Mouse (Mus musculus) neural tube, embryonic 12.5 days (tissue): Measurements from ENCODE around the gene Ccdc148. TPM values are rescaled to one million over a fixed set of nuclear protein-coding genes. Genes with fewer than 3 reads are reported as not detected.

Source experiments
- ATAC-seq: fragments of 200-750 bp; cut with Nextera tagmentation; 2 replicates; pipeline ENCODE4 v1.8.0; 2017; ENCODE audit warnings: low read depth, mild to moderate bottlenecking, moderate TSS enrichment, moderate library complexity; ENCODE audit not compliant: low FRiP score
- H3K27ac ChIP-seq: fragments of 300-500 bp; sonication (generic); 2 replicates; pipeline ENCODE4 v1.5.1; 2016
- H3K27me3 ChIP-seq: fragments of 300-500 bp; sonication (generic); replicated peaks from 2 replicates; pipeline ENCODE4 v1.6.1; 2016; ENCODE audit warnings: mild to moderate bottlenecking
- H3K36me3 ChIP-seq: fragments of 300-500 bp; sonication (generic); 2 replicates; pipeline ENCODE4 v1.6.1; 2016; ENCODE audit warnings: mild to moderate bottlenecking
- H3K4me1 ChIP-seq: fragments of 300-500 bp; sonication (generic); 2 replicates; pipeline ENCODE4 v1.6.1; 2016
- H3K4me2 ChIP-seq: fragments of 300-500 bp; sonication (generic); replicated peaks from 2 replicates; pipeline ENCODE4 v1.6.1; 2016; ENCODE audit warnings: mild to moderate bottlenecking
- H3K4me3 ChIP-seq: fragments of 300-500 bp; sonication (generic); 2 replicates; pipeline ENCODE4 v1.5.1; 2016
- H3K9ac ChIP-seq: fragments of 300-500 bp; sonication (generic); 2 replicates; pipeline ENCODE4 v1.6.1; 2016; ENCODE audit warnings: mild to moderate bottlenecking
- H3K9me3 ChIP-seq: fragments of 300-500 bp; sonication (generic); 2 replicates; pipeline ENCODE4 v1.6.1; 2016; ENCODE audit warnings: mild to moderate bottlenecking
- WGBS: fragments of 180-500 bp; shearing (Covaris S2); methylation state at CpG from one replicate; pipeline ENCODE4 v1.1.7; 2016; 5-methylcytosine and 5-hydroxymethylcytosine counted together
- polyA plus RNA-seq: library from polyadenylated mRNA; unstranded; fragments of >200 nt; fragmentation: Nextera tagmentation; extraction: Ambion mirVana; gene quantifications from 2 replicates; pipeline ENCODE4 v1.2.1, GENCODE M21; 2016

Ccdc148 gene
- polyA plus RNA-seq, 1 experiment from 2014 or later: 1.4 TPM

DNA sequence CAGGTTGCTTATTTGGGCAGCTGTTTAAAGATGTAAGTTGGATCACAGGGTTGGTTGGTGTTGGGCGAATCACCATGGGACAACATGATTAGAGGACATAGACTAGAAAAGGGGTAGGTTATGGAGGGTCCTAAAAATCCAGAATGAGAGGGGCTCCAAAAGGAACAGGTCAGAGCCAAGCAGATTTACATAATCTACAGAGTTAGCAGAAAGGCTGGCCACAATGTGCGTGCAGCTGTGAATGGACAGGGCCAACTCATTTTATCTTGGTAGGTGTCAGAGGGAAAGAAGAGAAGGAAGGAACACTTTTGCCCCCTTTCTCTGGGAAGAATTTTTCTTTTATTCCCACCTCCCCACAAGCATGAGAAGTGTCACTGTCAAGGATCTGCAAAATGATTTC is 204.1 kb downstream of the Ccdc148 start:
- Histone ChIP-seq H3K27ac (no peak overlapping the region), H3K36me3 (no peaks in the 10 kb centered on the region), H3K4me1 (no peaks in the 10 kb centered on the region), H3K4me2 (no peak overlapping the region), H3K9me3 (no peaks in the 10 kb centered on the region), H3K27me3 (no peaks in the 10 kb centered on the region), H3K4me3 (no peak overlapping the region), H3K9ac (no peak overlapping the region)
- ATAC-seq: no peak
- WGBS: 65% methylated on average over 2 of the region's 2 CpGs

DNA sequence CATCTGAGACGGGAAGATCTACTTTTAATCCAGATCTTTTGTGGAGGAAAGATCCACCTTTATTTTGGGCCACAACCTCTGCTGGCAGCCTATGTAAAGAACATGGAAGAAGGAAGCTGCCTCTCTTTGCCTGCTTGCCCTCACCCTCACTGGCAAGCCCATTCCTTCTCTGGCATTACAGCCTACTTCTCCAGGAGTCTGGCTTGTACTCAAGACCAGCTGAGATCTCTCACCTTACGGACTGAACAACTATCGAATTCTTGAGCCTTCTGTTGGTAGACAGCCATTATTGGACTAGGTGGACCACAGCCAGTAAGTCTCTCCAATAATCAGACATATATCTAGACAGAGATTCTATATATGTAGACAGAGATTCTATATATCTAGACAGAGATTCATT is 208.4 kb downstream of the Ccdc148 start:
- no peaks in the 10 kb centered on the region for H3K9me3 ChIP-seq
- no peak for ATAC-seq
- H3K27me3 ChIP-seq: no peaks in the 10 kb centered on the region
- WGBS: 87% methylated on average over 3 of the region's 3 CpGs
- H3K36me3 ChIP-seq: no peaks in the 10 kb centered on the region
- no peak overlapping the region for H3K4me2 ChIP-seq
- H3K4me3 ChIP-seq: no peak overlapping the region
- no peak overlapping the region for H3K27ac ChIP-seq
- no peak overlapping the region for H3K9ac ChIP-seq
- no peaks in the 10 kb centered on the region for H3K4me1 ChIP-seq

DNA sequence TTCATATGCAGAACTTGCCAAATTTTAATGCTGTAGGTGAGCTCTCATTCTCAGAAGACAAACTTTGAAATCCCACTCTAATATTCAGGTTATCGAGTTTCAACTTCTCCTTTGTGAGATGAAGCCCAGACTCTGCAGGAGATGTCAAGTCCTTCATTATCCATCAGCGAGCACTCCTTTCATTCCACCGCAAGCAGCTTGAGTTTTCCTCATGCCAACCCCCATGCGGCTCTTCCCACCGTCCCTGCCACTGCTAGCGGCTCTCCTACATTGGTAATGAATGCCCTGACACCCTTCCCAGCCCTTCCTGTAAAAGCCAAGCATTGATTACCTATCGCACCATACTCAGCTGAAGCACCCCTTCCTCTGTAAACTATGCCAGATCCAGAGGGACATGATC is 211.7 kb downstream of the Ccdc148 start:
- ATAC-seq: no peak
- no peak overlapping the region for H3K27ac ChIP-seq
- H3K27me3 ChIP-seq: no peaks in the 10 kb centered on the region
- no peak overlapping the region for H3K4me2 ChIP-seq
- WGBS: 79% methylated on average over 7 of the region's 7 CpGs
- no peak overlapping the region for H3K4me3 ChIP-seq
- no peak overlapping the region for H3K9ac ChIP-seq
- no peaks in the 10 kb centered on the region for H3K9me3 ChIP-seq
- no peaks in the 10 kb centered on the region for H3K4me1 ChIP-seq
- H3K36me3 ChIP-seq: no peaks in the 10 kb centered on the region

DNA sequence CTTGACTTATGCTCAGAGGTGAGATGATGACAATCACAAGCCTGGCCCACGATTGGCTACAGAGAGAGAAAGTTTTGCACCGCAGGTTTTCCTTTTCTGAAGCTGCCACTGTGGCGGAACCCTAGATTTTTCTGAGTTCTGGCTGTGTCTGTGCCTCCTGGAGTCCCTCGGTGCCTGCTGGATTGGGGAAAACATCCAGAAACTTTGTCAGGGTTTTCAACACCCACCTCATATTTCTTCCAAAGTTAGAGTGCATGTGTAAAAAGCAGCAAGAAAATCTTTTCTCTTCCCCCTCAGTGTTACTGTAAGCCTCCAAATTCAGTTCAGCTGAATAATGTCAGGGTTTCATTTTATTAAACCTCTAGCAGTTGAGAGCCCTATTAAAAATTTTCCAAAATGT is 219.1 kb downstream of the Ccdc148 start:
- no peak overlapping the region for H3K4me3 ChIP-seq
- H3K9ac ChIP-seq: no peak overlapping the region
- no peaks in the 10 kb centered on the region for H3K36me3 ChIP-seq
- 89% methylated on average over 4 of the region's 4 CpGs for WGBS
- H3K27ac ChIP-seq: no peak overlapping the region
- H3K9me3 ChIP-seq: no peaks in the 10 kb centered on the region
- H3K4me2 ChIP-seq: no peak overlapping the region
- H3K27me3 ChIP-seq: no peaks in the 10 kb centered on the region
- H3K4me1 ChIP-seq: no peaks in the 10 kb centered on the region
- no peak for ATAC-seq

GRCm38 (mm10) chr2:58925551-58925950 is 234.9 kb downstream of the Ccdc148 start:
- no peaks in the 10 kb centered on the region for H3K36me3 ChIP-seq
- H3K27ac ChIP-seq: no peak overlapping the region
- ATAC-seq: no peak
- H3K4me1 ChIP-seq: no peaks in the 10 kb centered on the region
- no peak overlapping the region for H3K4me2 ChIP-seq
- WGBS: 92% methylated on average over 2 of the region's 2 CpGs
- H3K27me3 ChIP-seq: no peaks in the 10 kb centered on the region
- H3K9ac ChIP-seq: no peak overlapping the region
- H3K4me3 ChIP-seq: no peak overlapping the region
- H3K9me3 ChIP-seq: no peaks in the 10 kb centered on the region

DNA sequence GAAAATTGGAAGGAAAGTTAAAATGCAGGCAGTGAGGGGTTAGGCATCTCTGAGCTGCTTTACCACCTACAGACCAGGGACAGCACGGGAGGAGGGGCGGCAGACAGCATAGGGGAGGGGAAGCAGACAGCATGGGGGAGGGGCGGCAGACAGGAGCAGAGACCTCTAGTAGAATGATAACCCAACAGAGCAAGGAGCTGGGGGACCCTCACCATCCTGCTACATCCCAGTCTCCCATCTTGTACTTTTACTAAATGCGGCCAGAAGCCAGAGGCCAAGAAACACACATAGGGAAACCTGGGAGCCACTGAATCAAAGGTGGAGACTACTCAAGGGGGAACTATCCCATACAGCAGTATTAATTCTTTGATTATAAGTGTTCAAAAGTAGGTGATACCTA is 242.1 kb downstream of the Ccdc148 start:
- no peaks in the 10 kb centered on the region for H3K27me3 ChIP-seq
- no peak overlapping the region for H3K27ac ChIP-seq
- H3K4me3 ChIP-seq: no peak overlapping the region
- no peaks in the 10 kb centered on the region for H3K36me3 ChIP-seq
- no peak overlapping the region for H3K9ac ChIP-seq
- WGBS: 54% methylated on average over 4 of the region's 4 CpGs
- ATAC-seq: no peak
- no peaks in the 10 kb centered on the region for H3K4me1 ChIP-seq
- no peak overlapping the region for H3K4me2 ChIP-seq
- H3K9me3 ChIP-seq: no peaks in the 10 kb centered on the region

GRCm38 (mm10) chr2:58912339-58912738 is 248.1 kb downstream of the Ccdc148 start:
- 97% methylated on average over 8 of the region's 9 CpGs for WGBS
- Histone ChIP-seq H3K4me2 (no peak overlapping the region), H3K27me3 (no peaks in the 10 kb centered on the region), H3K9ac (no peak overlapping the region), H3K4me3 (no peak overlapping the region), H3K4me1 (no peaks in the 10 kb centered on the region), H3K36me3 (no peaks in the 10 kb centered on the region), H3K9me3 (no peaks in the 10 kb centered on the region), H3K27ac (no peak overlapping the region)
- ATAC-seq: no peak

GRCm38 (mm10) chr2:58906814-58907516 is 253.5 kb downstream of the Ccdc148 start:
- Histone ChIP-seq H3K9ac (no peak overlapping the region), H3K27ac (no peak overlapping the region), H3K9me3 (no peaks in the 10 kb centered on the region), H3K4me1 (no peaks in the 10 kb centered on the region), H3K4me3 (no peak overlapping the region), H3K4me2 (0 out of 2 replicates have a peak overlapping the region, but pooled peaks have one; percentile 3), H3K36me3 (no peaks in the 10 kb centered on the region), H3K27me3 (no peaks in the 10 kb centered on the region)
- ATAC-seq: no peak
- WGBS: 42% methylated on average over 14 of the region's 14 CpGs

DNA sequence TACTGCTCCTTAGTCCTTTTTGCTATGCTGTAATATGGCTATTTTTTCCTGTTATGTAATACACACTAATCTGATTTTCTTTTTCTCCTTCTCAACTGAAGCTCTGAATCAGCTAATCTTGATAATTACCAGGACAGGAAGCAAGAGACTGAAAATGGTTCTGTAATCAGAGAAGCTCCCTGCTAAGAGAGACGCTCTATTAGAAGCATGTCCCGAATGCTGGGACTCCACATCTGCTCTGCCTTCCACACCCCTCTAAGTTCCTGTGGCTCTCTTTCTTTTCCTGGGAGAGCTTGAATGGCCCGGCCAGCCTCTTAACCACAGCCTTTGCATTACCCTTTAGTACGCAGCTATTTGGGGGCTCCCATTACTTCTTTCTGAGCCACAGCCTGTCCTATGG is 255.4 kb downstream of the Ccdc148 start:
- H3K9ac ChIP-seq: no peak overlapping the region
- no peaks in the 10 kb centered on the region for H3K4me1 ChIP-seq
- H3K4me2 ChIP-seq: no peak overlapping the region
- H3K36me3 ChIP-seq: no peaks in the 10 kb centered on the region
- no peaks in the 10 kb centered on the region for H3K27me3 ChIP-seq
- no peak overlapping the region for H3K4me3 ChIP-seq
- H3K9me3 ChIP-seq: no peaks in the 10 kb centered on the region
- no peak overlapping the region for H3K27ac ChIP-seq
- ATAC-seq: no peak
- WGBS: 63% methylated on average over 4 of the region's 4 CpGs

GRCm38 (mm10) chr2:58879876-58880275 is 280.6 kb downstream of the Ccdc148 start:
- H3K27ac ChIP-seq: no peak overlapping the region
- no peaks in the 10 kb centered on the region for H3K27me3 ChIP-seq
- ATAC-seq: no peak
- no peak overlapping the region for H3K9ac ChIP-seq
- no peak overlapping the region for H3K4me2 ChIP-seq
- WGBS: 48% methylated on average over 3 of the region's 3 CpGs
- no peaks in the 10 kb centered on the region for H3K4me1 ChIP-seq
- no peaks in the 10 kb centered on the region for H3K9me3 ChIP-seq
- H3K36me3 ChIP-seq: no peaks in the 10 kb centered on the region
- no peak overlapping the region for H3K4me3 ChIP-seq

- no peaks in the 10 kb centered on the region for H3K36me3 ChIP-seq
- no peak within 1 kb of the TSS for H3K9ac ChIP-seq
- H3K27me3 ChIP-seq: no peaks in the 10 kb centered on the region
- H3K27ac ChIP-seq: no peak within 1 kb of the TSS
- H3K4me2 ChIP-seq: no peak within 1 kb of the TSS
- no peak within 1 kb of the TSS for H3K4me3 ChIP-seq
- no peak for ATAC-seq
- no peaks in the 10 kb centered on the region for H3K4me1 ChIP-seq
- H3K9me3 ChIP-seq: no peaks in the 10 kb centered on the region
- WGBS: 89% methylated on average over 5 of the region's 5 CpGs
Observed at GRCm38 (mm10) chr2:58859134-58859533, 301.3 kb downstream of the Ccdc148 start, which contains the start of gene Gm11099. Gene Gm11099, plus strand, starts transcription at chr2:58859434.

DNA sequence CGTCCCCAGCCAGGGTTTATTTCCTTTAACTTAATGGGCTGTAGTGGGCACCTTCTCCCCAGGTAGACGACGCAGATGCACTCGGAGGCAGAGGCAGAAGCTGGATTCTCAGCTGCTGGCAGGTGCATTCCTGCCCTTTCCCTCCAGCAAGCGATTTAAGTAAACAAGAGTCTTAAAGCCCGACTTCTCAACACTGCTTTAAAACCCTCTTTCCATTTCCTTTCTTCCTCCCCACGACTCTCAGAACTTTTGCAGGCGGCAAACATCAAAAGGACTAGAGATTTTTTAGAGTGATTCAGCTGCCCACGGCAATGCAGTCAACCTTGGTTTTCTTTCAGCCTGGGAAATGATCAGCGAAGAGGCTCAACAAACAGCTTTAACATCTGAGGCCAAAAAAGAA is 316.0 kb downstream of the Ccdc148 start:
- no peaks in the 10 kb centered on the region for H3K4me1 ChIP-seq
- 39% methylated on average over 10 of the region's 10 CpGs for WGBS
- no peaks in the 10 kb centered on the region for H3K27me3 ChIP-seq
- no peak overlapping the region for H3K9ac ChIP-seq
- no peak overlapping the region for H3K27ac ChIP-seq
- H3K4me3 ChIP-seq: no peak overlapping the region
- no peaks in the 10 kb centered on the region for H3K9me3 ChIP-seq
- H3K36me3 ChIP-seq: no peaks in the 10 kb centered on the region
- no peak for ATAC-seq
- H3K4me2 ChIP-seq: no peak overlapping the region

DNA sequence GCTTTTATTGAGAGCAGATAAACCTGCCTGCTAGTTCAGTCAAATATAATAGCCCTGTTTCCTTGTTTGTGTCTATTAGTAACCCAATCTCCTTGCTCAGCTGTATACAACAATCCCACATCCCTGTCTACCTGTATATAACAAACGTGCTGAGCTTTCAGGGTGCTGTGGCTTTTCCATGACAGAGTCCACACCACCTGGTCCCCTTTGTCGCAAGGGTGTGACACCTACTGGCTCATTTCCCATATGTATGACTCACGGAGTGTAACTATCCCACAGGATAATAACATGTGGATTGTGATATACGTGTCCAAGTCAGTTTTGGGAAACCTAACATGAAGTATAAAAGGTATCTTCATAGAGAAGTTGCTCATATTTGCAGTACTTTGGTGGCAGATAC is 318.0 kb downstream of the Ccdc148 start:
- Histone ChIP-seq H3K27ac (no peak overlapping the region), H3K4me1 (no peaks in the 10 kb centered on the region), H3K9me3 (no peaks in the 10 kb centered on the region), H3K27me3 (no peaks in the 10 kb centered on the region), H3K36me3 (no peaks in the 10 kb centered on the region), H3K4me2 (no peak overlapping the region), H3K4me3 (no peak overlapping the region), H3K9ac (no peak overlapping the region)
- ATAC-seq: no peak
- WGBS: 90% methylated on average over 4 of the region's 4 CpGs
